Mouse (Mus musculus): ENCODE data around the gene Specc1.

The Specc1 gene

DNA sequence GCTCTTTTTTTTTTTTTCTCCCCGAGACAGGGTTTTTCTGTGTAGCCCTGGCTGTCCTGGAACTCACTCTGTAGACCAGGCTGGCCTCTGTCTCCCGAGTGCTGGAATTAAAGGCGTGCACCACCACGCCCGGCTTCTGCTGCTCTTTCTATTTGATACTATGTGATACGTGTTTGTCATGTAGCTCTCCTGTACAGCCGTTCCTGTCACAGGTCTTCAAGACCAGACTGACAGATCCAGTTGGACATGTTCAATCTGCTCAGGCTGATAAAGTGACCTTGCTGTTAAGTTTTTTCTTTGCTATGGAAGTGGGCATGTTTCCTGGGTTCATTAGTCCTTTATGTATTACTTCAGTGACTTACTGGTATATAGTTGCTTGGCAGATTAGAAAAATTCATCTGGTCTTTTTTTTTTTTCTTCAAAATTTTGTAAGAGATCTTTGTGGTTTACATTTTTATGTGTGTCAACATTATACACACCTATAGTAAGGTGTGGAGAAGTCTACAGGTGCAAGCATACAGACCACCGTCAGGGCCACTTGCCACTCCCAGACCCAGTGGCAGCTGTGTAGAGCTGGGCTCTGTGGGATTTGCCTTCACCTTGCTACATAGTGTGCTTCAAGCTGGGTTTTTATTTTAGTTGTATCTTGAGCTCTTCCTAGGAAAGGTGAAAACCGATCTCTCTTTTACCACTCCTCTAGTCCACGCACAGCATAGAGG, 221.0 kb downstream of the Specc1 start:
- no peak for DNase-seq (ENCODE audit: low spot score)

DNA sequence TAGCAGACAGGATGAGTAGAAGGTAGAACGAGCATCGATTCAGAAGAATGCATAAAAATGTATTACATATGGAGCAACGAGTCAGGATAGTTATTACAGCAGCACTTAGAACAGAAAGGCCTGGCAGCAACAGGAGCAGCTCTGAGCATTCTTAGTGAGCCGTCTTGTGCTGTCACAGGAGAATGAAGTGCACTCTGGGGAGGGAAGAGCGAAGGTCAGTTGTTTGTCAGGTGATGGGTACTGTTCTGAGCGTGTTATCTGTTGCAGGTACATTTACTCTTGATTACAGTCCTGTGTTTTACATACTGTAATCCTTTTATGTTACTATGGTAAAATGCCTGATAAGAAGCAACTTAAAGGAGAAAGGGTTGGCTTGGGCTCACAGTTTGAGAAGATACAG, 224.2 kb downstream of the Specc1 start:
- DNase-seq (ENCODE audit: low spot score), result no peak

DNA sequence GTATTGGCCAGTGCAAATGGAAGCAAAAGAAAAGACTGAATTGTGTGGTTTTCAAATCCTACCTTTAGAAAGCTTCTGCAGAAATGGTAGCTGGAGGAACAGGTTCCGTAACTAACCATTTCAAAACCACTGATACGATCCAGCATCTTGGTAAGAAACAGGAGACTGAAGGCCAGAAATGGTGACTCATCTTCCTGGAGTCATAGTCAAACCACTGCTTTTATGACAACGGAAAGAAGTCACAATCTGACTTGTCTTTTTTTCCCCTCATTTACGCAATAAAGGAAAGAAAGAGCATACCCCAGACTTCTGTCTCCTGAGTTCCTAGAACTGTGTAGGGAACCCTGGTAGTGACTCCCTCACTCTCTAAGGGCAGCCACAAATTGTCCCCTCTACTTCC, 228.3 kb downstream of the Specc1 start:
- DNase-seq (ENCODE audit: low spot score), result no peak

DNA sequence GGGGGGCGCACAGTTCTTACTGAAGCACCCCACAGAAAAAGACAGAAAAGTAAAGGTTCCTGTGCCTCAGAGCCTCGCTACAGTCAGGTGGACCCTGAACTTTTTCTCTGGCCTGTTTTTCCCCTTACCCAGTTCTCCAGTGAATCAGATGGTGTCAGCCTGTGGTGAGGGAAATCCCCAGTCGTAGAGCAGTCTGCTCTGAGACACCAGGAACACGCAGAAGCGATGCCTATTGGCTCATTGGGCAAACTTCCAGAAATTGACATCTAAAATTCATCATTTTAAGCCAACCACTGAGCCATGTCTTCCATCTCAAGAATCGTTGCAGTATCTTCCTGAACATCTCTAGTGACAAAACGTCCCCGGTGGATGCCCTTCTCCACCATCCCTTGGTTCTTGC, 230.5 kb downstream of the Specc1 start:
- DNase-seq (ENCODE audit: low spot score), result no peak

DNA sequence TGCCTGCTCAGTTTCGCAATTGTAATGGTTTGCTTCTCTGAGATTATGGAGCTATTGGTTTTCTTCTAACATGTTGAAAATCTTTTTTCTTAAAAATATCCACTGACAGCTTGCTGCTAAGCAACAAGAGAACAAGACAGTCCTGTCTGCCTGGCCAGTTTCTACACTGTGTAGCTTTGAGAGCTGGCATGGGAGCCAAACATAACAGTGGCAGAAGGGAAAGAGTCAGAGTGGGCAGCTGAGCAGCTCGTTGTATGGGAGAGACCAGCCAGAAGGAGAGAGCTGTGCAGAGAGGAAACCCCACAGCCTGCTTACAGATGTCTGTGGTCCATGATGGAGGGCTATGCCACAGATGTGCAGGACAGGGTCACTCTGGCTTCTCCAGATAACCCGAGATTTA, 235.5 kb downstream of the Specc1 start:
- peak; percentile 39 for DNase-seq (ENCODE audit: low spot score)

DNA sequence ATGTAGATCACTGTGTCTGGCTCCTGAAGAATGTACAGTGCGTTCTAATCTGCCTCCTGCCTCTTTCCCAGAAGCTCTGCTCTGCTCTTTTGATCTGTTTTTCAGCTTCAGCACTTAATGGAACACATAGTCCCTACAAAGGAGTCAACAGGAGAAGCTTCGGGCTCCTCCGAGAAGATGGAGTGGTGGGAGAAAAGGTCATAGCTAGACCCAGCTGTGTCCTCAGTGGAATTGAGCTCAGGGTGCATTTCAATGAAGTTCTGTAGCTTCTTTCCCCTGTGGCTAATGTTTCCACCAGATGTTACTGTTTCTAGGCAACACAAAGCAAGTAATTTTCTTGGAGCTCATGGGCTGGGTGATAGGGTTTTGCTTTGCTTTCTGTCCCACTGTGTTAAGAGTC, 236.6 kb downstream of the Specc1 start:
- DNase-seq (ENCODE audit: low spot score), result no peak

DNA sequence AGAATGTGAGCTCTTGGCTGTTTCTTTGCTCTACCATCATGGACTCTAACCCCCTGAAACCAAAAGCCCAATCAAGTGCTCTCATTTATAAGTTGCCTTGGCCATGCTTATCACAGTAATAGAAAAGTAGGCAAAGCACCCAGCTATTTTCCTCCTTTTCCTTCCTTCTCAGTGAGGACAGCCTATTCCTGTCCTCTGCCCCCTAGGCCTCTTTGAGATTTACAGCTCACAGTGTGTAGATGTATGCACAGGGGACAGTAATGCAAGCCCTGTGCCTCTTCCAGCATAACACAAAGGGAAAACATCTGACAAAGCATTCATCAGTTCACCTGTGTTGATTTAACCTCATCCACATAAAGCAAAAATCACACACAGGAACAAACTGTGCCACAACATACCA, 237.7 kb downstream of the Specc1 start:
- no peak for DNase-seq (ENCODE audit: low spot score)

DNA sequence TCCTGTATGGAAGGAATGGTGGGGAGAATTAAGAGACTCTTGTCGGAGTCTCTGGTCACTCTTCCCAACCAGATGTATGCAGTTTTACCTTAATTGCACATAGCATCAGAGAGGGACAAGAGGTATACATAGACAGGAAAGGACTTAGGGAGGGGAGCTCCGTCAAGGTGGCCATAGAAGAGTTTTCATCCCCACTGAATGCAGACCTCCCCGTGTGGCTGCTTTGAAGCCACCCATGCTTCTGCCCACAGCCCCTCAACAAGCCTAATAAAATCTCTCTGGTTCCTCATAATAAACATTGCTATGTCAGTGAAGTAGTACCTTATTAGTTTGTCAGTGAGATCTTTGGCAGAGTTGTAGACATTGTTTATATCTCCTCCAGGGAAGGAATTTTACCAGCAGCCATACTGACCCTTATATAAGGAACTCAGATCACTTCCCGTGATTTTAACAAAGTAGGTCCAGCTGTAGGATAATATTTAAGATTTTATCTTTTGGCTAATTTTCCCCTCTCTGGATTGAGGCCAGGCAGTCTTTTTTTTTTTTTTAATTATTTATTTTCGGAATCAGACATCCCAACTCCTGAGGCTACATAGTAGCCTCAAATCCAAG, 244.4 kb downstream of the Specc1 start:
- DNase-seq (ENCODE audit: low spot score), result no peak

DNA sequence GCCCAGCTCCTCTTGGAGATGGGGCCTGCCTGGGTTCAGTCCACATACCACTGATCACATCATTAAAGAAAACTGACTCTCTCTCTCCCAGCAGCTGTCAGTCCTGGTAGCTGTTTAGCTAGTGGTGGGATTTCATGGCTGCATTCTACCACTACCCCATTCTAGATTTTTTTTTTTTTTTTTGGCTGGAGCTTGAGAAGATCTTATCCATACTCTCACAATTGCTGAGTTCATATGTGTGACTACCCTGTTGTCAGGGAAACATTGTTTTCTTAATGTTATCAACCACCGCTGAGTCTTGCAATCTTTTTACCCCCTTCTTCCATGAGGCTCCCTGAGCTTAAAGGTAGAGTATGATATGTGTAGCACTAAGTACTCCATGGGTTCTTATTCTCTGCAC, 246.1 kb downstream of the Specc1 start:
- DNase-seq (ENCODE audit: low spot score), result no peak

DNA sequence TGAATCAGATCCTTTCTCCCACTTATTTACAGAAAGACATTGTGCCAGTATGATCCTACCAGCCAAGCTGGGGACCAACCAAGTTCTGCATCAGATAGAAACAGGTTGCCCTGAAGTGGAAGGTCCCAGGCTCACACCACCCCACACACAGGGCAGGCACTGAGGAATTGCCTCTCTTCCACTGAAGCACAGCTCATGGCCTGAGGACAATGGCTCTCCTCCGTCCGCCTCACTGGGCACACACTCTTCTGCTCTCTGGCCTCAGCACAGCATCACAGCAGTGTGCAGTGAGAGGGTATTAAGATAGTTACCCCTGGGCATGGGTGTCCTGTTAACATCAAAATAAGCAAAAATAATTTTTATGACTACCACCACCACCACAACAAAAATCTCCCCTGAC, 252.5 kb downstream of the Specc1 start:
- DNase-seq (ENCODE audit: low spot score), result no peak

DNA sequence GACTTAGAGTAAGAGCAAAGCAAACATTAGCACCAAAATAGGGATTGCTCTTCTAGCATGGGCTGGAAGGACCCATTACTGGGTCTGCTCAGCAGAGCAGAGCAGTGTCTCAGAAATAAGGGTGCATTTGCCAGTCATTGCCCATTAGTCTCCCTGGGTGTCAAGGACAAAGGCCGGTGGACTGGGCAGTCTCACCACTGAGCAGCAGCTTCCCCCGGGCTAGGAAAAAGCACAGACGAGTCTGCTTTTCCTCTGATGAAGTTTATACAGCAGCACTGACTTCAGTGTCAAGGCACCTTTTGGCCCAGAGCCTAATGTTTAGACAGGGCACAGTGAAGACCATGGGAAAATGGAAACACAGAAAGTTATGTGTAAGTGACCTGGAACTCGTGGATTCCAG, 253.3 kb downstream of the Specc1 start:
- no peak for DNase-seq (ENCODE audit: low spot score)

DNA sequence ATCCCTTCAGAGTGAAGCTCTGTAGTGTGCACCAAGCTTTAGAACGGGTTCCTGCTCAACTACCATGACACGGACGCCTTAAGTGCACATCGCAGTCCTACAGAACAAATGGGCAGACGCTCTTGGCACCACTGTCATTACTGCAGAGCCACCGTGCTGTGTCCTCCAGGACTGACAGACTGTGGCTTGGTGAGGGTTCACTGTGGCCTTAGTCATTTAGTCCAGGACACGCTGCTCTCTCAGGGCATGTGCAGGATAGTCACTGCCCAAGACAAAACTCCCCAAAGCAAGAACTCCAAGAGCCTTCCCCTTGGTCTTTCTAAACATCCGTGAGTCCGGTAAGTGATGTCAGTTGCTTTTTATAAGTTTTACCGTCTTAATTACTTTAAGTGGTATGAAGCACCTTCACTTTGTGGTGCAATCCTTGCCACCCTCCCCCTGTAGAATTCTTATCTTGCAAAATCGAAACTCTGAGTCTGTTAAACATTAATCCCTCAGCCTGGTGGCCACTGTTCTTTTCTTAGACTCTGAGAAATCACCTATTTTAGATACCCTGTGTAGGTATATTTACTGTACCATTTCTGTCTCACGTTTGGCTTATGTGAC, 256.9 kb downstream of the Specc1 start:
- DNase-seq (ENCODE audit: low spot score), result no peak

DNA sequence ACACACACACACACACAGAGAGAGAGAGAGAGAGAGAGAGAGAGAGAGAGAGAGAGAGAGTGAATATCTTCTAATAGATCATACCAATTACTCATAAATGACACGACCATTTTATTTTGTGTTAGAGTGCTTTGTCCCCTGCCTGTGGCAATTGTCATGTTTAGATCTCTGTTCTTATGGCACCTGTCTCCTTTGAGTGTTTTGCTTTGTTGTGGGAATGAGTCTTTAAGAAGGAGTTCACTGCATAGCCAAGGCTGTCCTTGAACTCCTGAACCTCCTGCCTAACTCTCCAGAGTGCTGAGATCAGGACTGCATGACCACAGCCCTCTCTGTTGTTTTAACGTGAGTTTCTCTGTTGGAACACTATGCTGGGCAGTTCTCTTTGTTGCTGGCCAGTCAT, 258.5 kb downstream of the Specc1 start:
- DNase-seq (ENCODE audit: low spot score), result no peak

DNA sequence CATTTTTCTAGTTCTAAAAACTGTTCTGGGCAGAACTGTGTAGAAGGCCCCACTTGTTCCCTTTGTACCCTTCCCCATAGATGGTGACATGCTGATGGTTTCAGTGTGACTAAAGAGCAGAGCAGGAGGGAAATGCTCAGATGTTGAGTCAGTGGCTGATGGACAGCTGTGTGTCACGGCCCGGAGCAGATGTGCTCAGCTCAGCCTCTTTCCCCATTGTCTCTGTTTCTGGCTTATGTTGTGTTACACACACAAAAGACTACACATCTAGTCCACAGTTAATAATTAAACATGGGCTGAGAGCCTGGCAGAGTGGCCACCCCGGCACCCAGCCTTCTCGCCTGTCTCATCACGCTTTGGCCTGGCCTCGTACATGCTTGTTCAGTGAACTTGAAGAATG, 261.2 kb downstream of the Specc1 start:
- no peak for DNase-seq (ENCODE audit: low spot score)

DNA sequence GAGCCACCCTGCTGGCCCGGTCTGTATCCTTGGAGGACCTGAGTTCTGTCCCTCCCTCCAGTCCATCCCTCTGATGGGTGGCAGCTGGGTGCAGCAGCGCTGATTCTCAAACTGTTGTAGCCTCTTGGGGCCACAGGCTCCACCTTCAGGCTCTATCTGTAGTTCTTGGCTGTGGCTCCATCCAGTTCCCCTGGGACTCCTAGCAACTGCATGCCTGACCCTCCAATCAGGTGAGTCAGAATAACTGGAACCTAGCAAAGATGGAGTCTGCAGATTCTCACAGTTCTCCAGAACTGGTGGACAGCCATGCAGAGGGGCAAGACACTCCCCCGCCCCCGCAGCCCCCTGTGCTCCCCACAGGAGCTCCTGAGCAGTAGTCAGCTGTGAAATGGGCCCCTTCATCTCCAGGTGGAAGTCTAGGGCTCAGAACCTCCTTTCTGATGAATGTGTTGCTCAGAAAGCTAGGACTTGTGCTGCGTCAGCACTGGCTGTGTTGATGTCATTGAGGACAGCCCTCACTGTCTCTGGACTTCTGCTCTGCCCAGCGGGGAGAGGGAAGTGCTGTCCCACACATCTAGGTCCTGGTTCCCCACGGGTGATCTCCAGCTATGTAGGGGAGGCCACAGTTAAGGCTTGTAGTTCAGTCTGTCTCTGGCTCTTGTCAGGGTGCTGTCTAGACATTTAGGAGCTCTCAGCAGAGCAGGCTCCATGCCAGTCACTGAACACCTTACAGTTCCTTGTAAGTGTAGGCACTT, 264.4 kb downstream of the Specc1 start:
- DNase-seq (ENCODE audit: low spot score), result peak; percentile 14

DNA sequence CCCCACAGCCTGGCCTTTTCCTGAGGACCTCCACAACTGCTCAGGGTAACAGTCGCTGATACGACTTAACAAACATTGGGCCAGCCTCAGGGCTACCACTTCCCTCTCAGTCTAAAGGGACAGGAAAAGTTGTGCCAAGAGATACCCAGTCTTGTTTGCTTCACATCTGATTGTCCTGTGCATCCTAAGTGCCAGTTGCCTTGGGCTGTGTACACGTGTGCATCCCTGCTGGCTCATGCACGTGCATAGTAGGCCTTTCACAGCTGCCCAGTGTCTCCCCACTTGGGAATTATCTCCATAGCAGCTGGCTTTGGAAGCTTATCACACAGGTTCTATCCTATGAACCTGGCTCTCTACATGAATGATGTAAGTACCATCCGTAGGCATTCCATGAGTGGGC, 266.9 kb downstream of the Specc1 start:
- no peak for DNase-seq (ENCODE audit: low spot score)

DNA sequence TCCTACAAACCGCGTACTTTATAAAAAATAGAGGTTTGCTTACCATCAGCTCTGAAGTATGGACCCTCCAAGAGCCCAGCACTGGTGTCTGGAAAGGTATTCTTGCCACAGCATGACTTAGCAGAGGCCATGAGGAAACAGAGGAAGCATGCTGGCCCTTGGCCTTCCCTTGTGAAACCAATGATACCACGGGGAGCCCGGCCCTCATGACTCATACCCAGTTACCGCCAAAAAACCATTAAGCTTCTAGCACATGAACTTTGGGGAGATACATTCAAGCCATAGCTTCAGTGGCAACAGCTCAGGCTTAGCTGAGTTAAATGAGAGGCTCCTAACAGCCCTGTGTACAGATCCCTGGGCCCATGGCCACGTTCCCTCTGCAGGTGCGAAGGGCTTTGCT, 267.4 kb downstream of the Specc1 start:
- no peak for DNase-seq (ENCODE audit: low spot score)

DNA sequence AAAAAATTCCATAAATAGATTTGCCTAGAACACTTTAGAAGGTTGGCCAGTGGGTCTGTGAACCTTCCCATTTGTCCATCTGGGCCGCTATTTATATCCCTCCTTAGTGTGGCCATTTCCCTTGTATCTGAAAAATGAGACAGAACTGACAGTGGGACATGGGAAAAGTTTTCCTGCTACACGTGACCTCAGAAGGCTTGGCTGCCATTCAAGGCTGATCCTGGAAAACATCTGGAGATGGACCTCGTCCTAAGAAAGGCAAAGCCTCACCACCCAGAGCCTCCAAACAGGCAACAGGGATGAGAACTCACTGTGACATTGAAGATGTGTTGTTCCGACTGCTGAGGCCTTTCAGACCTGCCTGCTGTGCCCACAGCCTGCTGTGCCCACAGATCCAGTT, 268.2 kb downstream of the Specc1 start:
- no peak for DNase-seq (ENCODE audit: low spot score)

DNA sequence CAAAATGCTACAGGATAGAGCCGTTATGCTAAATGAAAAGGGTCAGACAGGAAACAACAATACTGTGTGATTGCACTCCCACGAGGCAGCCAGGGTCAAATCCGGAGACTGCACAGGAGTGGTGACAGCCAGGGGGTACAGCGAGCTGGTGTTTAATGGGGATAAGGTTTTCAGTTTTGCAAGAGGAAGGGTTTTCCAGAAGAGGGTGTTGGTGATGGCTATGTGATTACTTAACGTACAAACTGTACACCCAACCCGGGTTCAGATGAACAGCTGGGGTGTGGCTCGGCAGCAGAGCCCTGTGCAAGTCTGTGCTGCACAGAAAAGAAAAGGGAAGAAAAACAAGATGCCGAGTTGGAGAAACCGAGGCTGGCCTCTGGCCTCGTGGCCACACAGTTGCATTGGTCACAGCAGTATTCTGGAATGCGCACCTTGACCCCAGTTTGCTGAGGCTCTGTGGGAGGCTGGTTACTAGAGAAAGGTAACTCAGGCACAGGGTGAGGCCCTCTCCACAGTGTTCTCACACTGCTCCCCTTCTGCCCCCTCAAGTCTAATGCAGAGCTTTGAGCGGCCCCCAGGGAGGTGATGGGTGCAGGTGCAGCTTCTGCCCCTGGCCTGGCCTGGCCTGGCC, 284.2 kb downstream of the Specc1 start:
- no peak for DNase-seq (ENCODE audit: low spot score)

DNA sequence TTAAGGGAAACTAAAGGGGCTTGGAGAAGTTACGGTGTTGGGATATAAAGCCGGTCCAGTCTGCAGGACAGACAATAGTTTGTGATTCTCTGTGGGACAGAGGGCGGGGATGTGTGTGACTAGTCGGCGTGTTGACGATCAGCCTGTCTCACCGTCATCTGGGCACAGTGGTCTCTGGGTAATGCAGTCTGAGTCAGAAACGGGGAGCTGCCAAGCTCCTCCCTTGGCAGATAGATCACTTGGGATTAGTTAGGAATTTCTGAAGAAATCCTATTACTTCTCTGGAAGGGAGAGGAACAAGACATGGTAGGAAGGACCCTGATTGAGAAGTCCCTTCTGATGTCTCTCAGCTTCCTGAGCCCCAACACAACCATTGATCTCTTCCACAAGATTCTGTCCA, 287.3 kb downstream of the Specc1 start:
- no peak for DNase-seq (ENCODE audit: low spot score)

DNA sequence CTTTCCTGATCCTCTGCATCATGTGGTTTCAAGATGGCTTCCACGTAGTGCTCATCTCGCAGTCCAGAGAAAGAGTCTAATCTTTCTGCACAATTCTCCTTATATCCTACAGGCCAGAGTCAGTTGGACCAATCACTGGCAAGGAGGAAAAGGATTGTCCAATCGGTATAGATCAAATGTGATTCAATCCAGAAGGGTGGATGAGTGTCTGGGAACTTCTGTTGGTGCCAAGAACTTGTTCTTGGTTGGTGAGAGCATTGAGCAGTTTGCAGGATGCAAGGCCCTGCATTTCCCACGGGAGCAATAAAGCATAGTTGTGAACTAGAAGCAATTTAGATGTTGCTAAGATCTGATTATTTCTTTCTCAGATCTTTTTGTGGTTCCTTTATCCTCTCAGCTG, 287.9 kb downstream of the Specc1 start:
- no peak for DNase-seq (ENCODE audit: low spot score)

DNA sequence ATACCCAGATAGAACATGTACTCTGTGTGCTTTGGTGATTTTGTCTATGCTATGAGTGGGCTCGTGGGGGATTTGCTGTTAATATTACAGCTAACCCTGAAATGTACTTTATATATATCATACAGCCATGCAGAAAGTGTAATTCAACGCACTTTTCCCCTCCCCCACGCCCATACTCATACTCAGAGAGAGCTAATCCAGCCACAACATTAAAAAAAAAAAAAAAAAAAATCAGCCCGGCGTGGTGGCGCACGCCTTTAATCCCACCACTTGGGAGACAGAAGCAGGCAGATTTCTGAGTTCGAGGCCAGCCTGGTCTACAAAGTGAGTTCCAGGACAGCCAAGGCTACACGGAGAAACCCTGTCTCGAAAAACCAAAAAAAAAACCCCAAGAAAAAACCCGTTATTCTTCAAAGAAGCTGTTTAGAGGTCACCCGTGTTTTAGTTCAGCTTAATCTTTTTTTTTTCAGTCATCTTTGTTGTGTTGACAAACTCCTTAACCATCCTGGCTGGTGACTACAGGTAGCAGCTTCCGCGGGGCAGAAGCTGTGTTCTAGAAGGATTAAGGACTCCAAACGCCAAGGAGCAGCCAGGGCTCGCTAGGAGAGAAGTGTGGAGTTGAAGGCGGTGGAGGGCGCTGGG, 291.3 kb downstream of the Specc1 start:
- no peak for DNase-seq (ENCODE audit: low spot score)

All from layer of hippocampus, adult 11-12 months (tissue).